Mouse (Mus musculus) layer of hippocampus, adult 11-12 months (tissue): ENCODE measurements around the gene Tmem248.

Experiments used
- DNase-seq: peaks from one replicate; pipeline ENCODE4 v3.0.0; 2022; ENCODE audit warnings: low spot score

Tmem248 gene

DNA sequence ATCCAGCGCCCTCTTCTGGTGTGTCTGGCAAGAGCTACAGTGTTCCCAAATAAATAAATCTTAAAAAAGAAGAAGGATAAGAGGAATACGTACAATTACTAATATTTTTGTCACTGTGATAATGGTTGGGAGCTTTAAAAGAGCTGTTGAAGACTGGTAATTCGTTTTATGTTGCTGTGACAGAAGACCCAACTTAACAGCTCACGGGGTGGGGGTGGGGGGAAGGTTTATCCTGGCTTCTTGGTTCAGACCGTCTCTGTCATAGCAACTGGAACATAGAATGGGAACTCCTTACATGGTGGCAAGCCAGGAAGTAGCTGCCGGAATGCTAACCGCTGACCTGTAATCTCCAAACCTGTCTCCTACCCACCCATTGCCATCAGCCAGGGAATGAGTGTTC, at the start of gene Tmem248:
Gene Tmem248 (plus strand): TSS at position 301 of the 400 bp plus-strand sequence.
- DNase-seq: no peak

DNA sequence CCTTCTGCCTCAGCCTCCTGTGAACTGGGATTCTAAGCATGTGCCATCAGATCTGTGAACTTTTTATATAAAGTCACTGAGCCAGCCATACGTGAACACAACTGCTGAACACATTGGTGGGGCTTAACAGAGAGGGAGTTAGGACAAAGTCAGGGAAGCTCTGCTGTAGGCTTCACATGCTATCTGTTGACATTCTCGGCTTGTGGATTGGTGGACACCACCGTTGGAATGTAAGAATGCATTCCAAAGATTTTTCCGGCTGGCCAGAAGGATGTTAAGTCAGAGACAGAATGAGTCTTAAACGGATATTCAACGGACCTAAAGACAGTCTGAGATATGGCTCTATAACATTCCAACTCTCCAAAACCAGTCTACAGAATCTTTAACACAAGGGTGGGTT, 47.8 kb upstream of the Tmem248 start:
- DNase-seq: no peak

DNA sequence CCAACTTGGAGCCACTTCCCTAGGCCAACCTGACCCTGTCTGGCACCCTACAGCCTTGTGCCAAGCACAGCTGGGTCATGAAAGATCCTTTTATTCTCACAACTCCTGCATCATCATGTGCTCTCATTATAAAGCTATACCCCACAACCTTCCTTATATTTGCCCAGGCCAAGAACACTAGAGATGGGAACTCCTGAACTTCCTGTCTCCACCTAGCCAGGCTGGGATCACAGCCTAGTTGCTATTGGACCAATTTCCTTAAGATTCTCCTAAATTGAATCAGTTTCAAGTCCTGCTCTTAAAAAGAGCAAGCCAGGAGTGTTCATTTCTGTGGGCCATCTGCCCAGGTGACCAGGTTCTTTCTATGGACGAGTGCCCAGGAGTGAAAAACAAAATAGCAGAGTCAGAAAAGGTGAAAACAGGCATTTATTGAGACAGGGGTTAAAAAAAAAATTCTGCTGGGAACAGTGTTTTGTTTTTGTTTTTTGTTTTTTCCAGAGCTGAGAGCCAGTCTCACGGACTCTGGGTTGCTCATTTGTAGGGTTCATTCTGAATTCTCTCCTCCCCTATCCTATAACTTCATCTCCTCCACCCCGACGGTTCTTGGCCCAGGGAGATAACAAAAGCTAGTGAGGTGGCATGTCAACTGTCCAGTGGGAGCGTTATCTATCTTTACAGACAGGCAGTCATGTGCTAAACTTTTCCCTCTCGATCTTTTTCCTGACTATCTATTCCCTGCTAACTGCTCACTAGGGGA, 46.0 kb upstream of the Tmem248 start:
- DNase-seq: no peak

DNA sequence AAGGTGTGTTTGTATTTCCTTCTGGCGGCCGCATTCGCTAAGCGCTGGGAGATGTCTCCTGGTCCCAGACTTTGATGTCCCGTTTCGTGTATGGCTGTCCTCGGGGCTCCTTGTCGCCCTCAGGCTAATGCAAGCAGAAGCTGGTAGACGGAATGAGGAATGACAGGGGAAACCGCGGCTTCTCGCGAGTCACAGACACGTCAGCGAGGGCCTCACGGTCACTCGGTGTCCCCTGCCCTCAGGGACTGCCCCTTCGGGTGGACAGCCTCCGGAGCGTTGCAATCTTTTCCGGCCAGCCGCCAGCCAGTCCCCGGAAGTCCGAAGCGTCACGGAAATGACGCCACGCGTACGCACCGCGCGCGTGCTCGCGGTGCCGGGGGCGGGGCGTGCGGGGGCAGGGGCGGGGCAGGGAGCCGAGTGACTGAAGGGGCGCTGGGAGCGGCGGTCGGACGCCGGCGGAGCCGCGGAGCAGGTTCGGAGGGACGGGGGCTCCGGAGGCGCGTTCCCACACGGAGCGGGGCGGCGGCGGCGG, 45.4 kb upstream of the Tmem248 start, which contains the start of gene Rabgef1:
Gene Rabgef1 (plus strand): TSS at position 376 of the 532 bp plus-strand sequence.
- peak; percentile 92 for DNase-seq

- DNase-seq: peak; percentile 38
Observed at GRCm38 (mm10) chr5:130171956-130172601, 44.8 kb upstream of the Tmem248 start.

DNA sequence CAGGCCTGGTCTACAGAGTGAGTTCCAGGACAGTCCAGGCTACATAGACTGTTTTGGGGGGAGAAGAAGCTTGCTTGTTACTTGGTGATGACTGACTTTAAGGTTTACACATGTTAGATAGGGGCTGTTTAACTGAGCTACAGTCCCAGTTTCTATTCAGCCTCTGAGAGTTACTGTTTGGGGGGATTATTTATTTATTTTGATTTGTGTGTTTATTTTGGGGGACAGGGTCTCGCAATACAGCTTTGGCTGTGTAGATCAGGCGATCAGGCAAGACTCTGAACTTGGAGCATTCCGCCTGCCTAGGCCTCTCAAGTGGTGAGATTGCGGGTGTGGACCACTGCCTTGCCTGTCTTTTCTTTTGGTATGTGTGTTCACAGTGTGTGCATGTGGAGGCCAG, 43.9 kb upstream of the Tmem248 start:
- no peak for DNase-seq

GRCm38 (mm10) chr5:130177871-130178270, 39.0 kb upstream of the Tmem248 start:
- no peak for DNase-seq

- no peak for DNase-seq
Observed at GRCm38 (mm10) chr5:130180362-130180761, 36.5 kb upstream of the Tmem248 start.

GRCm38 (mm10) chr5:130181740-130182540, 34.9 kb upstream of the Tmem248 start:
- no peak for DNase-seq

- DNase-seq: no peak
Observed at GRCm38 (mm10) chr5:130182541-130182821, 34.4 kb upstream of the Tmem248 start.

GRCm38 (mm10) chr5:130184193-130184856, 32.6 kb upstream of the Tmem248 start:
- DNase-seq: no peak

DNA sequence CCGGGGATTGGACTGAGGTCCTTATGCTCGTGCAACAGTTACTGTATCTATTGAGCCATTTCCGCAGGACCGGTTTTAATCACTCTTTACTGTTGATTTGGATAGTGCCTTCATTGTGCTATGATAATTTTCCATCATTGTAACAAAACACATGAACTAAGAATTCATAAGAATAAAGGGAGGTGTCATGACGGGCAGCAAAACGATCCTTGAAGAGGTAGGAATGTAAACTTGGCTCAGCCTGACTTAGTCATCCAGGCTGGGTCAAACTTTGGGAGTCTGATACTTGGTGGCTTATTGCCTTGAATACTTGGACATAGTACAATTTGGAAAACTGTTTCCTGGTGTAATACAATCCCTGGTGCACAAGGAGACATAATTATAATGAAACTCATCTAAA, 31.6 kb upstream of the Tmem248 start:
- no peak for DNase-seq

GRCm38 (mm10) chr5:130187383-130187782, 29.5 kb upstream of the Tmem248 start:
- DNase-seq: no peak

- no peak for DNase-seq
Observed at GRCm38 (mm10) chr5:130190909-130191308, 26.0 kb upstream of the Tmem248 start.

- DNase-seq: no peak
Observed at GRCm38 (mm10) chr5:130191865-130192264, 25.0 kb upstream of the Tmem248 start.

DNA sequence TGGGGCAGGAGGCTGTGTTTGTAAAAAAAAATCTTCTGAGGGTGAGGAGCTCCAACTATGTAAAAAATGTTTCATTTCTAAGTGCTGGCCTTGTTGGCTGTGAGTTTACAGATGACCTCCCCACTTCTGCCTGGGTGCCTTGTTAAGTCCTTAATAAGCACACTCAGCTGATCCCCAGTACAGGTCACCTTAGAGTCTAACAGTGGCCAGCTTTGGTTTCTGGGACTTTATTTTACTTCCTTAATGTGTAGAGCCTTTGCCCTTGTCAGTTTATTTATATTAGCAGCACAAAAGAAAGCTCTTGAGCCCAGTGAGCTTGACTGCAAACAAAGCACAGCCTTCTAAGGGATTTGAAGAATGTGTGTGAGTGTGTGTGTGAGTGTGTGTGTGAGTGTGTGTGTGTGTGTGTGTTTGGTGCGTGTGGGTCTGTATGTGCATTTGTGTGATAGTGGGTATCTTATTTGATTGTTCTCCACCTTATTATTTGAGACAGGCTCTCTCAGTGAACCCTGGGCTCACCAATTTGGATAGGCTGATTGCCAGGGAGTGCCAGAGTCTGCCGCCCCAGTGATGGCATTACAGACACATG, 24.4 kb upstream of the Tmem248 start:
- no peak for DNase-seq

DNA sequence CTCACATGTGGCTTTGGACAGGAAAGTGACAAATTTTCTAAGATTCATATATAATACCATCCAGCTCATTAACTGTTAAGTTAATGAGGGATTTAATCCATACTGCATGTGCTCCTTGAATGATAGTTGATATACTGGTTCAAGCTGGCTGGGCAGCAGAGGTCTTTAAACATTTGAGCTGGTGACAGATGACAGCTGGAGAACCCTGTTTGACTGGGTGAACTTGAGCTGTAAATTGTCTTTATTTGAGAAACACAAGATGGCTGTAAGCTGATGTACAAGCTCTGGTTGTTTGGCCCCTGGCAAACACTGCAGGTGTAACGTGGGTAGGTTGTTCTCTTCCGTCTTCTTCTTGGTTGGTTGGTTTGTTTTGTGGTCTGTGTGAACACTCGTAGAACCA, 23.1 kb upstream of the Tmem248 start:
- DNase-seq: no peak

DNA sequence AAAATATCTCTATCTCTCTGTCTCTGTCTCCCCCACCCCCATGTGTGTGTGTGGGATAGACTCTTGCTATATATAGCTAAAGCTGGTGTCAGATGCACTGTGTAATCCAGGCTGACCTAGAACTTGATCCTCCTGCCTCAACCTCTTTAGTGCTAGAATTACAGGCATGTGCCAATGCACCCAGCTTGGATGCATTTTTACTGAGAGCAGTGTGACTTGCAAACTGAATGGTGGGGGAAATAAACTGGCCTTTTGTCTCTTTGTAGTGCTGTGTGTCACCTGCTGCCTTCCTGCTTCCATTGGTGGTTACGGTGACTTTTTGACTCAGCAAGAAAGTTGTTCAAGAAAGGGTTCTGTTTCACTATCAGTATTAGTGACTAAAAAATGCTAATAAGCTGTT, 20.6 kb upstream of the Tmem248 start:
- no peak for DNase-seq

DNA sequence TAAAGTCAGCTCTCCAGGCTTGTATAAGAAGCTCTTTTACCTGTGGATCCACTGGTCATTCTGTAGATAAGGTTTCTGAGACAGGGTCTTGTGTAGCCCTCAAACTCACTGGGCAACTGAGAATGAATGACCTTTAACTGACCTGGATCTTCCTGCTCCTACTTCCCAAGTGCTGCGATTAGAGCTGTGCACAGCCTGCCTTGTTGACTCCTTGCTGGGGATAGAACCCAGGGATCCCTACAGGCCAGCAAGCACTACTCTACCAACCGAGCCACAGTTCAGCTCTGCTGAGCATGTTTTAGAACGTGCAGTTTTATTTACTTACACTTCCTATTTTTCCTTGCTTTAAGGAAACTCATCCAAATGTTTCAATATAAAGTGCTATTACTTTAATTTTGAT, 19.4 kb upstream of the Tmem248 start:
- no peak for DNase-seq

DNA sequence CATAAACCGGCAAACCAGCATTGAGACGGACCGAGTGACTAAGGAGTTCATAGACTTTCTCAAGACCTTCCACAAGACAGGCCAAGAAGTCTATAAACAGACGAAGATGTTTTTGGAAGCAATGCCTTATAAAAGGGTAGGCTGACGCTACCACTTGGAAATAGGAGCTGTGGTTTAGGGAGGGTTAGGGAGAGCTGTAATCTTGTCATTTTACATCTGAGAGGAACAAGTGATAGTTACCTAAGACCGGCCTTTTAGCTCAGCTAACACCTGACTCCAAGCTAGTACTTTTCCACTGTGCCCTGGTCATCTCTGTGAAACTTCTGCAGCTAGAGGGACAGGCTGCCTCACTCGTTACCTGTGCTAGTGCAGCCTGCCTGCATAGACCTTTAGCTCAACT, 18.9 kb upstream of the Tmem248 start:
- DNase-seq: no peak

GRCm38 (mm10) chr5:130200233-130201029, 16.4 kb upstream of the Tmem248 start:
- no peak for DNase-seq
